8 mouse cellular contexts compared by ENCODE assay signal in the genomic region with DNA sequence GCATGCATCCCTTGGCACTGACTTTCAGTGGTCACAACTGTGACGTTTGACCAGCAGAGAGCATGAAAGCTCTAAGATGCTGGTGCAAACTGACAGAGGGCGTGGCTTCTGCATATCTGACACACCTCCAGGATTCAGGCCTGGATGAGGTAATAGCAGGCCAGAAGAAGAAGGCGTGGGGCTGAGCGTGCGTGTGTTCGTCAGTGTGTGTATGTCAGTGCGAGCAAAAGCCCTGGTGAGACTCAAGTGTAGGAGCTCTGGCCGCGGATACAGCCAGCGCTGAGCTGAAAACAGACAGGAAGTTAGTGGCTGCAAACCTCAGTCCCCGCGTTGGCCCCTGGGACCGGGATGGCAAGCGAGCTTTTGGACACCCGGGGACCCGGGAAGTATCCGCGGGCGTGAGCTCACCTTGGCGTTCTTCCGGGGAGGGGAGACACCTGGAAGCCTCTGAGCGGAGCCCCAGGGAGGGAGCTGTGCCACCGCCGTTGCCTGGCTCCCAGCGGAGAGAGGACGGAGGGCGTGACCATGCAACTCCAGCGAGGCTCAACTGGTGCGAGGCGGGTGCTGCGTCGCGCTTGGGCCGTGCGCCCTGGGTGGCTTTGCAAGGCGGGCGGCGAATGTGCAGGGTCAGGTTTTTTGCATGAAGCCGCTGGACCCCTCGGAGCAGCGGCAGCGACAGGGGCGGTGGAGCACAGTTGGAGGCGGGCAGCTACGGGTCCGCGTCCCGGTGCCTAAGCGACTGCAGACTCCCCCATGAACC. TPM values are rescaled to one million over a fixed set of nuclear protein-coding genes. Genes with fewer than 3 reads are reported as not detected.
DNase-seq lines count a peak whose midpoint lies in the region; ATAC-seq lines count a peak whose summit lies in the region.

No protein-coding gene starts in this region.

- H3K27ac ChIP-seq in embryonic facial prominence, embryonic 12.5 days: no peak overlapping the region
- no peak overlapping the region for H3K27ac ChIP-seq in limb, embryonic 11.5 days (replicated peaks; ENCODE audit: low read depth, low read length)
- peak overlapping the region; percentile 25; the same call in 1 of the 2 replicates for H3K27ac ChIP-seq in midbrain, embryonic 12.5 days (replicated peaks)

- no peaks in the 10 kb centered on the region; the same call in 1 of the 2 replicates for H3K4me1 ChIP-seq in embryonic facial prominence, embryonic 12.5 days
- no peaks in the 10 kb centered on the region for H3K4me1 ChIP-seq in limb, embryonic 11.5 days (ENCODE audit: control insufficient read depth, insufficient read depth, low read length)
- 0 out of 2 replicates have a peak, but pooled peaks cover 3% of the 10 kb centered on the region for H3K4me1 ChIP-seq in midbrain, embryonic 12.5 days

- ATAC-seq in embryonic facial prominence, embryonic 12.5 days (ENCODE audit: insufficient number of reproducible peaks, insufficient read depth, low FRiP score, low TSS enrichment): peak; percentile 86
- peak; percentile 87 for ATAC-seq in granulocyte monocyte progenitor cell, adult 5-6 weeks (replicated peaks; ENCODE audit: poor library complexity, severe bottlenecking)
- ATAC-seq in limb, embryonic 11.5 days (ENCODE audit: insufficient number of reproducible peaks, low FRiP score, low TSS enrichment, low read depth): peak; percentile 87
- ATAC-seq in midbrain, embryonic 12.5 days (ENCODE audit: low FRiP score, low read depth): peak; percentile 85

- H3K4me2 ChIP-seq in embryonic facial prominence, embryonic 12.5 days (replicated peaks): peak overlapping the region; percentile 99
- H3K4me2 ChIP-seq in limb, embryonic 11.5 days (ENCODE audit: low read depth, severe bottlenecking): peak overlapping the region; percentile 98
- H3K4me2 ChIP-seq in midbrain, embryonic 12.5 days (replicated peaks): peak overlapping the region; percentile 98

- H3K4me3 ChIP-seq in embryonic facial prominence, embryonic 12.5 days: peak overlapping the region; percentile 65
- peak overlapping the region; percentile 53 for H3K4me3 ChIP-seq in limb, embryonic 11.5 days (ENCODE audit: low read depth, low read length)
- peak overlapping the region; percentile 67 for H3K4me3 ChIP-seq in midbrain, embryonic 12.5 days

- WGBS in embryonic facial prominence, embryonic 12.5 days: 0% methylated on average over 49 of the region's 49 CpGs
- WGBS in limb, embryonic 11.5 days: under 1% methylated on average over 46 of the region's 49 CpGs
- under 1% methylated on average over 49 of the region's 49 CpGs for WGBS in midbrain, embryonic 12.5 days

- 0 out of 2 replicates have a peak, but pooled peaks cover 6% of the 10 kb centered on the region for H3K27me3 ChIP-seq in embryonic facial prominence, embryonic 12.5 days
- H3K27me3 ChIP-seq in limb, embryonic 11.5 days (ENCODE audit: control insufficient read depth, insufficient read depth, low read length): peaks cover 4% of the 10 kb centered on the region; the same call in 1 of the 2 replicates
- peaks cover 7% of the 10 kb centered on the region for H3K27me3 ChIP-seq in midbrain, embryonic 12.5 days

- DNase-seq in 416B (ENCODE audit: low read depth): peak; percentile 94
- peak; percentile 69 to 72 for DNase-seq in adrenal gland, postnatal 36 days
- DNase-seq in kidney, adult 11 months: peak; percentile 81
- DNase-seq in limb, embryonic 11.5 days (ENCODE audit: low spot score): peak; percentile 67
- peak; percentile 18 to 52 for DNase-seq in spleen, postnatal 10 days (ENCODE audit: low spot score in 2 of 2)

- peak overlapping the region; percentile 51 for H3K9ac ChIP-seq in embryonic facial prominence, embryonic 12.5 days
- peak overlapping the region; percentile 47 for H3K9ac ChIP-seq in limb, embryonic 11.5 days (ENCODE audit: low read length)
- peak overlapping the region; percentile 67 for H3K9ac ChIP-seq in midbrain, embryonic 12.5 days (replicated peaks)

- no peaks in the 10 kb centered on the region for H3K9me3 ChIP-seq in embryonic facial prominence, embryonic 12.5 days
- no peaks in the 10 kb centered on the region for H3K9me3 ChIP-seq in limb, embryonic 11.5 days (ENCODE audit: control insufficient read depth, low read length)
- H3K9me3 ChIP-seq in midbrain, embryonic 12.5 days: no peaks in the 10 kb centered on the region

- H3K36me3 ChIP-seq in embryonic facial prominence, embryonic 12.5 days: no peaks in the 10 kb centered on the region
- no peaks in the 10 kb centered on the region for H3K36me3 ChIP-seq in limb, embryonic 11.5 days (ENCODE audit: control insufficient read depth, insufficient read depth, low read length)
- H3K36me3 ChIP-seq in midbrain, embryonic 12.5 days: no peaks in the 10 kb centered on the region

RNA-seq across cellular contexts. Expression of a gene that starts 4.1 kb away (rescaled TPM):
- under 1 TPM in 1 of 2 experiments, not detected in 1; 0.53 TPM for total RNA-seq in adrenal gland, postnatal 36 days (2021)
- 0.06 and 0.10 TPM in 2 replicates for polyA plus RNA-seq in embryonic facial prominence, embryonic 12.5 days (2016; fragmentation: Nextera tagmentation; extraction: Ambion mirVana)
- total RNA-seq in granulocyte monocyte progenitor cell, adult 5-6 weeks (2014; fragmentation: Nextera tagmentation): not detected in 2 replicates
- not detected in 2 replicates for total RNA-seq in granulocyte monocyte progenitor cell, adult 5-6 weeks (2017)
- polyA plus RNA-seq in limb, embryonic 11.5 days (2014; fragmentation: Nextera tagmentation; extraction: Ambion mirVana): not detected in 2 replicates
- polyA plus RNA-seq in midbrain, embryonic 12.5 days (2016; fragmentation: Nextera tagmentation; extraction: Ambion mirVana): not detected in 2 replicates

RNA-seq across cellular contexts. Expression of a gene that starts 37.4 kb away (rescaled TPM):
- under 1 TPM in 1 of 2 experiments, not detected in 1; 0.33 TPM for total RNA-seq in adrenal gland, postnatal 36 days (2021)
- polyA plus RNA-seq in embryonic facial prominence, embryonic 12.5 days (2016; fragmentation: Nextera tagmentation; extraction: Ambion mirVana): not detected in 2 replicates
- total RNA-seq in granulocyte monocyte progenitor cell, adult 5-6 weeks (2014; fragmentation: Nextera tagmentation): not detected in 2 replicates
- total RNA-seq in granulocyte monocyte progenitor cell, adult 5-6 weeks (2017): not detected in 2 replicates
- polyA plus RNA-seq in limb, embryonic 11.5 days (2014; fragmentation: Nextera tagmentation; extraction: Ambion mirVana): not detected in 2 replicates
- not detected in 2 replicates for polyA plus RNA-seq in midbrain, embryonic 12.5 days (2016; fragmentation: Nextera tagmentation; extraction: Ambion mirVana)

RNA-seq across cellular contexts. Expression of a gene that starts 50.2 kb away (rescaled TPM):
- 1 to 10 TPM; 3.2 to 6.4 TPM for total RNA-seq in adrenal gland, postnatal 36 days (2021)
- polyA plus RNA-seq in embryonic facial prominence, embryonic 12.5 days (2016; fragmentation: Nextera tagmentation; extraction: Ambion mirVana): 21.6 and 23.4 TPM in 2 replicates
- 156 and 158 TPM in 2 replicates for total RNA-seq in granulocyte monocyte progenitor cell, adult 5-6 weeks (2014; fragmentation: Nextera tagmentation)
- 230 and 279 TPM in 2 replicates for total RNA-seq in granulocyte monocyte progenitor cell, adult 5-6 weeks (2017)
- polyA plus RNA-seq in limb, embryonic 11.5 days (2014; fragmentation: Nextera tagmentation; extraction: Ambion mirVana): 24.9 and 26.5 TPM in 2 replicates
- polyA plus RNA-seq in midbrain, embryonic 12.5 days (2016; fragmentation: Nextera tagmentation; extraction: Ambion mirVana): 15.4 and 16.7 TPM in 2 replicates

Comparison
In these comparisons a context has a peak if more than half of its experiments do, and no peak if none do; other contexts are left out.
1. DNase-seq: peak in every context shown above with its lines; median percentile 94 in 416B; 81 in kidney, adult 11 months; 70 in adrenal gland, postnatal 36 days; 67 in limb, embryonic 11.5 days; 35 in spleen, postnatal 10 days.